Mouse (Mus musculus) layer of hippocampus, postnatal 14 days (tissue): Measurements from ENCODE around the gene Plpp2. TPM values are rescaled to one million over a fixed set of nuclear protein-coding genes. Genes with fewer than 3 reads are reported as not detected.
A peak's percentile ranks its signal among the peaks of the same experiment; 100 is the strongest.

Source experiments
- DNase-seq, 2 experiments: peaks; one replicate each; pipeline ENCODE4 v3.0.0; 2021 to 2022; ENCODE audit warnings: low spot score in 2 of 2, mixed read lengths in 1 of 2
- total RNA-seq, 2 experiments: library from RNA; stranded (reverse); gene quantifications; 2 replicates each; pipeline ENCODE4 v1.2.3; 2021

Gene Plpp2
- total RNA-seq, 2 experiments from 2014 or later = 5.2 to 8.5 TPM

DNA sequence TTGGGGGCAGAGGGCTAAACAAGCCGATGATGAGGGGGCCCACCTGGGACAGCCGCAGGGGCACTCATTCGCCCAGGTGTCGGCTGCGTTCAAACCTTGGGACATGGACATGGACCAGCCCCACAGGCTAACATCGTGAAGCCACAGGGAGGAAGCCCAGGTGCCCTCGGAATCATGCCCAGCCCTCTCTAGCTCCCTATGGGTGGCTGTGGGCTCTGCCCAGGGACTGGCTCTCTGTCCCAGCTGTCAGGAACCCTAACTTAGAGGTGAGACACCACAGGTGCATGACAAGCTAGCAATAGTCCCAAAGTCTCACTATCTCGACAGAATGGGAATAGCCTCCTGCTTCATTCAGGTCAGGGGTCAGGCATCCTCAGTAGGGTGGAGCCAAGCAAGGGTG, 18.9 kb upstream of the Plpp2 start:
- no peak for DNase-seq

DNA sequence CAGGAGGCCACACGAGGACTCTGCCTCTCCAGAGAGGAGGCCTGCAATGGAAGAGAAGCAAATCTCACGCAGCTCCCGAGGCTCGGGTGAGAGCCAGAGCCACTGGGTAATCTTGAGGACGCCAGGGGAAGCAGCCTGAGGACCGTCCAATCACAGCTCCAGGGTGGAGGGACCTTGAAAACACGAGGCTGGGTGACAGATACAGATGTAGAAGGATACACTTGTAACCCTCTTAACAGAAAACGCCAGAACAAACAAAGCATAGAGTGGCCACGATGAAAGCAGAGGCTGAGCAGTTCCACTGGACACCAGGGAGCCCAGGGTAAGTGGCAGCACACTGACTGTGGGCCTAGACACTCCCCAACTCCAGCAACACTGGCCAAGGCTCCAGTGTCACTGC, 16.8 kb upstream of the Plpp2 start:
- DNase-seq = no peak

DNA sequence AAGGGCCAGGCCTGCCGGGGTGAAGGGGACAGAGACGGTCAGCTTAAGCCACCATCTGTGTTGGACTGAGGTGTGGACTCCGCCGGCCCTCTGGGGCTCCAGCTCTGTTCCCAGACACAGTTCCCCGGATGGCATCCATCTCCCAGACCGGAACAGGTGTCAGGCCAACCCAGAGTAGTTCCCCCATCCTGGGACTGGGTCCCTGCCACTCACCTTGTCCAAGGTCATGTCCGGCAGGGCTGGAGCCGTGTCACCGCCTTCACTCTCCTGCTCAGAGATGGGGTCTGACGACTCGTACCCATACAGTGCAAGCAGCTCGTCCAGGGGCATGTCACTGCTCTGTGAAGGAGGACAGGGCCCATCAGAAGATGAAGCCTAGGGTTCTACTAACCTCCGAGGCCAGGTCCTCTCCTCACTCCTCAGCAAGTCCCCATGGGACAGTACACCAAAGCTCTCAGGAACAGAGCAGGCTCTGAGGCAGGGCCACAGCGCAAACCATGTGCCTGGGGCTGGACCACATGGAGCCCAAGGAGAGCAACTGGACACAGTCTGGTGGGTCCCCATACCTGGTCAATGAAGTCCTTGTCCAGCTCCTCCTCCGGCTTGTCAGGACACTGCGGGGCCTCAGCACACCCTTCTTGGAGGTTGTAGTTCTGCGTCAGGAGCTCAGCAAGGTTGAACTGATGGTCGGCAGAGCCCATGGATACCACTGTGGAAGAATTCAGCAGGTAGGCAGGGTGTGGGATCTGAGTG, 15.6 kb upstream of the Plpp2 start:
- no peak for DNase-seq

DNA sequence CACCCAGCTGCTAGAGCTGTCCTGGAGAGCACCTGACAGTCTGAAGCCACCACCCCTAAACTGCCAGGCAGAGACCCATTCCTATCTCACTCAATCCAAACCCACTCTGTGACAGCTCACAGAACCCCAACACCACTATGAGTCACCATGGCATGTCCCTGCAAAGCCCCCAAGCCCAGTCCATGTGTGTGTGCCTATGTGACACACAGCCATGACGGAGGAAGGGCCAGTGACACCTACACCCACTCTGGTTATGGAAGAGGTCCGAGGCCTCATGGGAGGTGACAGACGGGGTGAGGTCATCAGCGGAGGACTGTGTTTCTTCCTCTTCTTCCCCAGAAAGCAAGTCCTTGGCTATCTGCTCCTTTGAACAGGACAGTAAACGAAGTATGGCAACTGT, 14.9 kb upstream of the Plpp2 start:
- no peak for DNase-seq

DNA sequence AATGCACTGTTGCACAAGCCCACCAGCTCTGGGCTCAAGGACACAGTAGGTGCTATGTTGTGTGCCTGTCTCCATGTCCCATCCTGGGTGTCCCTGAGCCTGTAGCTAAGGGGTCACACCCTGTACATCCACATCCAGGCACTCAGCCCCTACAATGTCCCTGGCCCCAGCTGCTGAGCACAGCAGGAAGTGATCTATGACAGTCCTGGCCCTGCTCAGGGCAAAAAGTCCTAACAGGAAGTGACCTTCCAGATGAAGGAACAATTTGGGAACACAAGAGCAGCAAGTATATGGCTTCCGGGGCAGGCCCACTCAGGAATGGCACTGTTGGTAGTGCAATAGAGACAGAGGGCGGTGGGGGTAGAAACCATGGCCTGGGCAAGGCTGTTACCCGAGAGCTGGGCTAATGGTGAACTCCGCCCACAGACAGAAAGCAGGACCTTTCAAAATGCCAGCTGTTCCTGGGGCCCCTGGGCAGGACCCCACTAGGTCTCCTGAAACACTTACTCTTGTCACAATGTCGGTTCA, 13.6 kb upstream of the Plpp2 start:
- no peak for DNase-seq

DNA sequence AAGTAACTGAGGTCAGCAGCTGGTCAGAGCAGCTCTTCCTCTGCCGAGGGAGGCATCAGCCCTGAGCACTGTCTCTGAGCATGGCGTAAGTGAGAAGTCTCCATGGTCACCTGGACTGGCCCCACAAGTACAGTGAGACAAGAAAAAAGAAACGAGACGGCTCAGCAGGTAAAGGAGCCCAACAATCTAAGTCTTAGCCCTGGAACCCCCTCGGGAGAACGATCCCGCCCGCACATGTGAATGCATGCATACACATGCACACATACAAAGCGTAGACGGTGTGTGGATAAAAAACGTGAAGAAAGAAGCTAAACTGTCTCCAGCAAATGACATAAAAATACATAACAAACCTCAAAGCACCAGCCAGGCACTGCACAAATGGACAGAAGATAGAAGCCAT, 12.9 kb upstream of the Plpp2 start:
- no peak for DNase-seq

DNA sequence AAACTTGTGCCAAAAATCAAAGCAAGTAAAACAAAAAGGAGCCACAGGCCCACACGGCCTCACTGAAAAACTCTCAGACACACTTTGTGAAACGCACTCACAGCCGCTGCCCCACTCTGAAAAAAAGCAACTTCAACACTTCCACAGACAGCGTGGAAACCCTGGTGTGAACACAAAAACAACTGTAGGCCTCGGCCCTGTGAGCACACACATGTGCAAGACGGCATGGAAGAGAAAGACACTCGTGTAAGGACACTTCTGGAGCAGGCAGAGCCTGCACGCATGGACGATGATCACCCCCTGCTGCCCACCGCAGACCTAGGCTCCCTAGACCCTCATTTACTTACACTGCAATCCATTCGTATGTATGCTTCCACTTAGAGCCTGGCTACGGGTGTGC, 12.3 kb upstream of the Plpp2 start:
- DNase-seq = no peak

DNA sequence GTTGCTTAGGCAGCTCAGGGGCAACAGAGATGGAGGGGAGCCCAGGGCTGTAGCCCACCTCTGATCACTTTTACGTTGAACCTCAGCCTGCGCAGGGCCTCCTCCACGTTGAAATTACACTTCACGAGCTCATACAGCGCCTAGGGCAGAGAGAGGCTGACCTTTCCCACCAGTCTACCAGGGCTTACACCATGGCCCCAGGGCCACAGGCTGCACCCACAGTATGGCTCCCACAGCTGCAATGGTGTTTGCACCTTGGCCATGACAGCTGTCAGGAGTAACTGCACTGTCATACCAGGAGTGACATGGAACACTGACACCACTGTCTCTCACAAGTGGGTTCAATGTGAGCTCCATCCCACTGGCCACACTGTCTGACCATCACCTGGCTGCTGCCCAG, 11.0 kb upstream of the Plpp2 start:
- DNase-seq = no peak

DNA sequence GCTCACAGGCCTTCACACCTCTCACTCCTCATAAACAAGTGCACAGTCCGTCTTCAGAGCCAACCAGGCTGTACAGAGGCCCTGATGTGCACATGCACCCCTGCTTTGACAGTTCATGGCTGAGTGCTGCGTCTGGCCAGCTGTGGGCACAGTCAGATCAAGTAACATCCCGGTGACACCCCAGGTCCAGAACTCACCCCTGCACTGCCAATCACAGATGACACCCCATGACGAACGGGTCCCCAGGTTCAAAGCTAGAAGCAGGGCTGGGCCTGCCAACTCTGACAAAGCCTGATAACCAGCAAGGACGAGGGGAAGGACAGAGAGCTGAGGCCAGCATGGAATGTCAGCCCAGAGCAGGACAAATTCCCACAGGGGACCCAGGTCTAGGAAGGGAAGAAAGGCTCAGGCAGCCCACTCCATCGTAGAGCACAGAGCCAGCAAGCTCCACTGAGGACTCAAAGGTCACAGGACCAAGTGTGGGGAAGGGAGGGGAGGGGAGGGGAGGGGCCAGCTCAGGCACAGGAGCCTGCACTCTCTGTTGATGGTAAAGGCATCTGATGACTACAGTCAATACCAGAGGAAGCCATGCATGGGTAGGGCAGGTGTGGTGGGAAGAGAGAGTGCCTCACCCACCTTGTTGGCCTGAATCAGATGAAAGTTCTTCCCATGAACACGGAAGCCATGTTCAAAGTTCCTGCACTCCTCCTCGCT, 10.4 kb upstream of the Plpp2 start:
- DNase-seq = no peak

DNA sequence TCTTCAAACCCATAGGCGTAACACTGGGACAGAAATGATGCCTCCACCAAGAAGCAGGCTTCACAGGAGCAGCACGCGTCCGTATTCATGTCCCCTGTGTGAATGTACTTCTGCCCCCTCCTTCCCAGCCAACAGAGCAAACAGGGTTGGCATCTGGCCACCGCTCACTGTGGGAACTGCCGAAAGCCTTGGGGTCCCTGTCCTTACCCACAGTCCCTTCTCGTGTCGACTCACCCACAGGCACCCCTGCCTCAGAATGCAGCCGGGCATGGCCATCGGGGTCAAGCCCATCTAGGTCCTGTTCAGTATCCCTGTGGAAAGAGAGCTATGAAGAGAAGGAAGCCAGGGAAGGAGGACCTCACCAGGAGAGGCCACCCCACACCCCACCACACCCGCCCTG, 8.6 kb upstream of the Plpp2 start:
- no peak for DNase-seq

DNA sequence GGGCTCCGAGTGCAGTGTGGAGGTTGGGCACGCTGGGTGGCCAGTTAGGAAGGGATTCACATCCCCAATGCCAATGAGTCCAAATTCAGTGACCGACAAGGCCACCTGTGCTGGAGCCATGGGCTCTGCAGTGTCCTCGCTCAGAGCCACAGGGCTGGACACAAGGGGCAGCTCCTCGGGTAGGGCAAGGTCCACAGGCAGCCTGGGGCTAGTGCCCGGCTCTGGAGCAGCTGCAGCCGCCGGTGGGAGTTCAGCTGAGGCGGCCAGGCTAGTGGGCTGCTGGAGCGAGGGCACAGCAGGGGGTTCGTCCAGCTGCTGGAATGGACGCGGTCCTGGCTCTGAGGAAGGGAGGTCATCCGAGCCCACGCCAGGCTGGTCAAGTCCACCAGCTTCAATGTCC, 7.9 kb upstream of the Plpp2 start:
- no peak for DNase-seq

DNA sequence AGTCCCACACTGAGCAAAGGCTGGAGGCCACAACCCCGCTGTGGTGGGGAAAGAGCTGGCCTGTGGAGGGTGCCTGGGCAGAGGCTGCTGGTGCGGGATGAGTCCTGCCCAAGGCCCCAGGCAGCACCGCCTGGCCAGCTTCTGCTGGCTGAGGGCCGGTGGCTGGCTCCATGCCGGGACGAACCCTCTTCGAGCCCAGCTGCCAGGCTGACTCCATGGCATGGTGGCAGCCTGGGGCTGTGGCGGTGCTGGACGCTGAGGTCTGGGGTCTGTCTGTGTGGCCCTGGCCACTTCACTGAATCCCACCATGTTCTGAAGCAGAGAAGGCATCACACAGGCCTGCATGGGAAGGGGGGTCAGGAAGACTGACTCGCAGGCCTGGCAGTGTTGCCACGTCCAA, 7.2 kb upstream of the Plpp2 start:
- no peak for DNase-seq

DNA sequence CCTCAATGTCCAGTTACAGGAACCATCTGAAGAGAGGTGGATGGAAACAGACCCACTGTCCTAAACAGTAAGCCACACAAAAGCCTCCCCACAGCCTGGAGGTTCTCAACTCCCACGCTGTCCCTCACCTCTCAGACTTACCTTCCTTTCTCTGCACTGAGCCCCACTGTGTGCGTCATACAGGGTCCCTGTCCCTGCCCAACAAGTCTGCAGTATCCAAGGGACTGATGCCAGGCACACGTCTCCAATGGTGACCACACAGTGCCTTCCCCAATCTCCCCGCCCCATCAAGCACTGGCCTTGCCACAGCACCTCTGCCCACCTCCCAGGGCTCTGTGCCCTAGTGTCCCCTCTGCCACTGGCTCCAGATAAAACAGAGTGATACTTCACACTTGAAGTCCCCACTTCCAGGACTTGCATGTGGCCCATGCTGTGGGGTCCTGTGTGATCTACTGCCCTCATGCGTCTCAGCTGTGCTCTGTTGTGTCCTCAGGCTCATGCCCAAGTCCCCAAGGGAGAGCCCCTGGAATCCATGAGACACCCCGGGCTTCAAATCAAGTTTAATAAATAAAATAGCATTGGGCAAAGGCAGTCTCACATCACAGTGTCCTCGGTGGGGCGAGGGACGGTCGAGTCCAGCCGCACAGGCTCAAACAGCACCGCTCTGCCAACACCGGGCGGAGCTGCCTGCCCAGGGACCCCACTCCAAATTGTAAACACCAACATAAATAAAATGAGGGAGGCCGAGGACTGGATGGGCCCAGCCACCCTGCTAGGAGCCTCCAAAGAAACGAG, 6.3 kb upstream of the Plpp2 start:
- DNase-seq = no peak

DNA sequence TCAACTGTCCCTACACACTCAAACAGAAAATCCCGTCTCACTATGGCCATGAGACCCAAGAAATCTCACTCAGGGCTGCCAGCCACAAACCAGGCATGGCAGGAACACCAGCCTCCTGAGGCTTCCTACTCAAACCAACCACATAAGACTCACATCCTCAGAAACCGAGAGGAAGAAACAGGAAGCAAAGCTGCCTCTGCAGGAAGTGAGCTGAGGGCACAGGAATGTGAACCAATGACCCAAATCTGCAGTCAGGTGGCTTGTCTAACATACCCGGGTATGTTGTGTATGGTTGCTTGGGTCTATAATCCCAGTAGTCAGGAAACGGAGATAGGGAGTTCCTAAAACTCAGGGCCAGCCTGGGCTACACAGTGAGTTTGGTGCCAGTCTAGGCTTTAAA, 5.3 kb upstream of the Plpp2 start:
- no peak for DNase-seq

DNA sequence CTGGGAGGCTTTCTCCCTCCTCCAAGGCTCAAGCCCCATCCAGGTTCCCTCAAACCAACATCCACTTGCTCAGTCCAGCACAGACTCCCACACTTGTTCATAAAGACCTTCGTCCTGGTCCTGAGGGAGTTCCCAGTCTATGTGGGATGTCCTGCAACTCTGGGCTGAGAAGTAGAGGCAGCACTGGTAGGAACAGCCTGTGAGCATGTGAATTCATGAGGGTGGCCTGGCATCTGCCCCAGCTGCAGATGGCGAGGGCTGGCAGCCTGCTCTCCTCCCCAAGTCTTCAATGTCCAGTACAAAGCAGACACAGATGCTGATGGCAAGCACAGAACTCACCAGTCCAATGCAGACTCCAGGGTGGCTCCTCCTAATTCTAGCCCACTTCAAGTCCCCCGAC, 4.7 kb upstream of the Plpp2 start:
- DNase-seq = no peak

DNA sequence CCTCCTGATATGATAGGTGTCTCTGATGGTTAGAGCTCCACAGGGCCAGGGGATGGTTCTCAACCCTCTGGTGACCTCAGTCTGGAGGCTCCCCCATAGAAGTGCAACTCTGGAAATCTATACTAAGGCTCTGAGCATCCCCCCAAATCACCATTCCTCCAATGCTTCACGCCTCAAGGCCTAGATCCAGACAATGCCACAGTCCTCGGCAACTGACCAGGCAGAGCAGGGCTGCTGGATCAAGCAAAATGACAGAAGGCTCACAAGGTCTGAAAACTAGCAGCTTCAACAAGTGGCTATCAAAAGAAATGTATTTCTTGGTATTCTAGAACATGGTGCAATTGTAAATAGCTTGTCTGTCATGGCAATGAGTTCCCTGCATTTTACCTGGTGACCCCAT, 4.2 kb upstream of the Plpp2 start:
- no peak for DNase-seq

DNA sequence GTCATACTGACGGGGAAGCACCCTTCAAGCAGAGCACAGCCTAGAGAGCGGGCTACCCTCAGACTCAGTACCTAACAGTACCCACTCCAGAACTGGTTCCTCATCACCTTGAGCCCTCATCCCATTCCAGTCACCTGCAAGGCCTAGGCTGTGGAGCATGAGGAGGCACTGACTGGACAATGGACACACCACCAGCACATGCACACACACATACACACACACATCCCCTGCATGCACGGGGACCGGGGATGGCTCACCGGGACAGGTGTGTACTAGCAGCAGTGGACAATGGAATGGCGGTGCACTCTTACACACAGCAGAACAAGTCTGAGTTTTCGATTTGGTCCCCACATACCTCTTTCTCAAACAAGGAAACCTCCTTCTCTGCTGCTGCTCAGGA, 3.7 kb upstream of the Plpp2 start:
- DNase-seq = no peak

DNA sequence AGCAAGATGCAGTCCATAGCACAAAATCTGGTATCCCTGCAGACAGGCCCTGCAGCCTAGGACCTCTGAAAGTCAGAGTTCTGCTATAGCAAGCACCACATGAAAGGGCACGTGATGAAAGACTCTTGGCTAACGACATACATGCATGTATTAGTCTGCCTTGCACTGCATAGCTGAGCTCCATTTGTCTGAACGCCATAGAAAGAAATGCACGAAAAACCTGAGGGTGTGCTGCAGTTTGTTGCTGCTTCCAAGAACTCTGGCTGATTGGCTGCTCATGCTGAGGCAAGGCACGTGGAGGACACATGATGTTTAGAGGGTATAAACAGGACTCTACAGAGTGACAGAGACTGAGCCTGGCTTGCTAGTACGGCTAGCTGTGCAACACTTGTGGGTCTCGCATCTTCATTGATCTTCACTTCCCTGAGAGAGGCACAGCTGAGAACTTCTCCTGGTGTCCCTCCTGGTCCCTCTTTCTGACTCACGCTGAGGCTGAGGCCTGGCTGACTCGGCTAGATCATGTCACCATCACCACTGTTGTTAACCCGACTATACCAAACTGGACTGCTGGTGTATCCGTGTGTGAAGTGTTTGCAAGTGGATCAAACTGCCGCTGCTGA, 3.0 kb upstream of the Plpp2 start:
- no peak for DNase-seq

DNA sequence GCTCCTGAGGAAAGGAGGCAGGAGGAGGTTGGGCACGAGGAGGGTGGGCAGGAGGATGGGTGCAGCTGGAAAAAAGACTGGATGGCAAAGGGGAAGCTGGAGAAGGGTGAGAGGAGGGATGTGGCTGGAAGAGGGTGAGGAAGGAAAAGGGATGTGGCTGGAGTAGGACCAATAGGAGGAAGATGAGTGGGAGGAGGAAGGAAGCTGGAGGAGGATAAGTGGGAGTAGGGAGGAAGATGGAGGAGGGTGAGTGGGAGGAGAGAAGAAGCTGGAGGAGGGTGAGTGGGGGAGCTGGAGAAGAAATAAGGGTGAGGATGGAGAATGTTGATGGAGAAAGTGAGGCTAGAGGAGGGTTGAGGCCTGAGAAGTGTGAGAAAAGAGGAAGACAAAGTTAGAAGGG, 1.8 kb upstream of the Plpp2 start:
- no peak for DNase-seq

DNA sequence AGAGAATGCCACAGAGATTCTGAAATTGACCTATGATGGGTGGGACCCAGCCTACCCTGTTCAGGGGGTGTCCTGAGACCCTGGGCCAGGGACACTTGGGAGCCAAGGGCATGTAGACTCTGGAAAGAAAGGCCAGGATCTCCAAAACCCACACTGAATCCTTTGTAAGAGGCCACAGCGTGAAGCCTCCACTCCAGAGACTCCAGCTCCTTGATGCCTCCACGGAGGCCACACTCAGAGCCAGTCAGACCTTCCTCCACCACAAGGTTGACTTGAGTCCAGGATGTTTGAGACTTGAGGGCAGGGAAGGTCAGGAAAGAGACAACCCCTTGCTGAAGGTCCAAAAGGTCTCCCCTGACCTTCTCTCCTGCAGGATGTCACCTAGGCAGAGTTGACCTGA, 830 bp upstream of the Plpp2 start:
- no peak for DNase-seq

DNA sequence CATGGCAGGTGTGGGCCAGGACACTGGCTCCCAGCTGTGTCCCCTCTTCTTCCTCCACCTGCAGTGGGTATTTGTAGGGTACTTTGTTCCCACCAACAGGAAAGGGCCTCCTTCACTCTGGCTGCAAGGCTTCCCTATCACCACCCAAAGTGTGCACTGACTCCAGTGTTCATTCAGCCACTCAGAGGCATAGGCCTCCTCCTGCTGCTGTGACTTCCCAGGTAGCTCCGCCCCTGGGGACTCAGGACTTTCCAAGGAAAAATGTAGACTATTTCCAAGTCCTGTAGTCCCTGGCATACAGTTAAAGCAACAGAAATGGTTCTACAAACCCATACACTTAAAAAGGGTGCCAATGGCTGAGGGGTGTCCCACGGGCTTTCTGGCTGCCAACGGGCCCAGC, 918 bp downstream of the Plpp2 start:
- peak in 1 of 2 experiments; percentile 0 for DNase-seq

DNA sequence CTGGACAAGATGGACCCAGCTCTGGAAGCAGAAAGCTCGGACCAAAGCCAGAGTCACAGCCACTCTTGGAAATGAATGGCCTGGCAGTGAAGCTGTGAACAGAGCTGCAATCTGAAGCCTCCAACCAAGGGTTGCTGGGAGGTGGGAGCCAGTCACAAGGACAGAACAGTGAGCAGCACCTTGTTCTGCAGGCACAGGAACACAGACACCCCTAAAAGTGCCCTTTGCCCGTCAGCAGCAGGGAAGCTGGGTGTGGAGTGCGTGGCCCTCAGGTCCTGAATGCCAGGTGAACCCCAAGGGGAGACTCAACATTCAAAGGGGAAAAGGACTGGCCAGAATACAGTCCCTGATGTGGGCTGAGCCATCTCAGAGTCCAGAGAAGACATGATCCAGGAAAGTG, 2.0 kb downstream of the Plpp2 start:
- peak in 1 of 2 experiments; percentile 1 for DNase-seq
